Mouse (Mus musculus) limb, embryonic 12.5 days (tissue): ENCODE data around the gene Cd80. TPM values are rescaled to one million over a fixed set of nuclear protein-coding genes. Genes with fewer than 3 reads are reported as not detected.
"Not testable (repeated sequence)": the region's sequence is repeated elsewhere in the genome, so short reads cannot be mapped to it uniquely, and the experiment has no call there.

Experiments
- ATAC-seq: fragments of 200-750 bp; cut with Nextera tagmentation; 2 replicates; pipeline ENCODE4 v1.8.0; 2017; ENCODE audit warnings: low read depth, moderate TSS enrichment; ENCODE audit not compliant: insufficient number of reproducible peaks, insufficient read depth, low FRiP score, low TSS enrichment
- H3K27ac ChIP-seq: fragments of 300-500 bp; sonication (generic); 2 replicates; pipeline ENCODE4 v1.5.1; 2016; ENCODE audit warnings: mild to moderate bottlenecking, moderate library complexity
- H3K27me3 ChIP-seq: fragments of 300-500 bp; sonication (generic); 2 replicates; pipeline ENCODE4 v1.6.1; 2016; ENCODE audit warnings: mild to moderate bottlenecking, moderate library complexity
- H3K36me3 ChIP-seq: fragments of 300-500 bp; sonication (generic); 2 replicates; pipeline ENCODE4 v1.6.1; 2016; ENCODE audit warnings: mild to moderate bottlenecking, moderate library complexity
- H3K4me1 ChIP-seq: fragments of 300-500 bp; sonication (generic); replicated peaks from 2 replicates; pipeline ENCODE4 v1.6.1; 2016
- H3K4me2 ChIP-seq: fragments of 300-500 bp; sonication (generic); 2 replicates; pipeline ENCODE4 v1.6.1; 2016; ENCODE audit warnings: mild to moderate bottlenecking, moderate library complexity
- H3K4me3 ChIP-seq: fragments of 300-500 bp; sonication (generic); replicated peaks from 2 replicates; pipeline ENCODE4 v1.5.1; 2016; ENCODE audit warnings: mild to moderate bottlenecking
- H3K9ac ChIP-seq: fragments of 300-500 bp; sonication (generic); replicated peaks from 2 replicates; pipeline ENCODE4 v1.6.1; 2016; ENCODE audit warnings: mild to moderate bottlenecking, moderate library complexity
- H3K9me3 ChIP-seq: fragments of 300-500 bp; sonication (generic); 2 replicates; pipeline ENCODE4 v1.6.1; 2016; ENCODE audit warnings: mild to moderate bottlenecking, moderate library complexity
- WGBS: fragments of 180-500 bp; shearing (Covaris S2); methylation state at CpG from one replicate; pipeline ENCODE4 v1.1.7; 2016; 5-methylcytosine and 5-hydroxymethylcytosine counted together
- polyA plus RNA-seq: library from polyadenylated mRNA; unstranded; fragments of >200 nt; fragmentation: Nextera tagmentation; extraction: Ambion mirVana; gene quantifications from 2 replicates; pipeline ENCODE4 v1.2.1, GENCODE M21; 2016

Cd80 gene
- polyA plus RNA-seq, 1 experiment from 2014 or later: 0.41 TPM

GRCm38 (mm10) chr16:38475681-38476311 is 20.4 kb downstream of the Cd80 start:
- ATAC-seq: no peak
- Histone ChIP-seq H3K36me3 (no peaks in the 10 kb centered on the region), H3K27ac (no peak overlapping the region), H3K4me3 (peak overlapping the region; percentile 40), H3K9me3 (no peaks in the 10 kb centered on the region), H3K4me1 (peaks cover 8% of the 10 kb centered on the region; the same call in 1 of the 2 replicates), H3K9ac (no peak overlapping the region), H3K4me2 (peak overlapping the region; percentile 69), H3K27me3 (no peaks in the 10 kb centered on the region; the same call in 1 of the 2 replicates)
- WGBS: 59% methylated on average over 4 of the region's 4 CpGs

GRCm38 (mm10) chr16:38476312-38477240 is 21.2 kb downstream of the Cd80 start:
- peak overlapping the region; percentile 69 for H3K4me2 ChIP-seq
- peaks cover 3% of the 10 kb centered on the region for H3K27me3 ChIP-seq
- 10% methylated on average over 34 of the region's 34 CpGs for WGBS
- H3K36me3 ChIP-seq: no peaks in the 10 kb centered on the region
- H3K4me1 ChIP-seq: peaks cover 8% of the 10 kb centered on the region; the same call in 1 of the 2 replicates
- ATAC-seq: no peak; the same call in 1 of the 2 replicates
- no peaks in the 10 kb centered on the region for H3K9me3 ChIP-seq
- H3K4me3 ChIP-seq: peak overlapping the region; percentile 40
- peak overlapping the region; percentile 50; the same call in 1 of the 2 replicates for H3K27ac ChIP-seq
- H3K9ac ChIP-seq: peak overlapping the region; percentile 60

DNA sequence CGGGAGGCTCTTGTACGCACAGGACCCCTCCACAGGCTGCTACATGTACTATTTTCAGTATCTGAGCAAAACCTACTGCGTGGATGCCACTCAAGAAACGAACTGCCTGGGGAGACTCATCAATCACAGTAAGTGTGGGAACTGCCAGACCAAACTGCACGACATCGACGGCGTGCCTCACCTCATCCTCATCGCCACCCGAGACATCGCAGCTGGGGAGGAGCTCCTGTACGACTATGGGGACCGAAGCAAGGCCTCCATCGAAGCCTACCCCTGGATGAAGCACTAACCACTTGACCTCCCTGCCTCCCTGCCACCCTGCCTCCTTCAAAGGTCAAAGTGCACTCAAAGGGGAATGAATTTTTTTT is 21.9 kb downstream of the Cd80 start:
- not testable (repeated sequence) for H3K9me3 ChIP-seq, H3K36me3 ChIP-seq, H3K4me1 ChIP-seq, ATAC-seq, H3K27me3 ChIP-seq, H3K27ac ChIP-seq
- Histone ChIP-seq H3K9ac (peak overlapping the region; percentile 60; the same call in 1 of the 2 replicates), H3K4me2 (peak overlapping the region; percentile 69), H3K4me3 (peak overlapping the region; percentile 40)
- WGBS: 35% methylated on average over 14 of the region's 14 CpGs

DNA sequence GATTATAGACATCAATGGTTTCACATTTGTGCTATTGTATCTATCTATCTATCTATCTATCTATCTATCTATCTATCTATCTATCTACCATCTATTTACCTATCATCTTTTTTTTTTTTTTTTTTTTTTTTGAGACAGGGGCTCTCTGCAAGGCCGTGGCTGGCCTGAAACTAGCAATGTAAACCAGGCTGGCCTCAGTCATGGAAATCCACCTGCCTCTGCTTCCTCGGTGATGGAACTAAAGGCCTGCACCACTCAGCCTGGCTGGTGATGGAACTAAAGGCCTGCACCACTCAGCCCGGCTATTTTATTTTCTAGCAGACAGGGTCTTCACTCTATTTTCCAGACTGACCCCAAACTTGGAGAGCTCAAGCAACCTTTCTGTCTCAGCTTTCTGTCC is 22.9 kb downstream of the Cd80 start:
- Histone ChIP-seq H3K36me3 (no peaks in the 10 kb centered on the region), H3K4me2 (no peak overlapping the region), H3K27me3 (peaks cover 20% of the 10 kb centered on the region), H3K27ac (no peak overlapping the region), H3K9ac (no peak overlapping the region), H3K9me3 (no peaks in the 10 kb centered on the region), H3K4me3 (no peak overlapping the region), H3K4me1 (peaks cover 10% of the 10 kb centered on the region)
- WGBS: 85% methylated on average over 3 of the region's 3 CpGs
- ATAC-seq: no peak

DNA sequence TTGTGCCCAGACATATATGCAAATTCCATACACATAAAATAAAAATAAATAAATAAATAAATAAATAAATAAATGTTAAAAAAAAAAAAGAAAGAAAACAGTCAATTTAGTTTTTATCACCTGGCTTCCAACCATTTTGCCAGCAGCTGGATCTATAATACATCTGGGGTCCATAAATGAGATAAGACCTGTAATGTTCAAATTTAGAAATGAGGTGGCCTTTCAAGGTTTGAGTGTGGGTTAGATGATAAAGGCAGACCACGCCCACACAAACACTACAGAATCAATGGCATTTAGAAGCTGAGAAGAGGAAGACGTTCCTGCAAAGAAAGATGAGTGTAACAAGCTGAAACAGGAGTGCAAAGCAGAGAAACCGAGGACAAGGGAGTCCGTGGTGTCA is 26.0 kb downstream of the Cd80 start:
- 75% methylated on average over 4 of the region's 4 CpGs for WGBS

GRCm38 (mm10) chr16:38482780-38483562 is 27.6 kb downstream of the Cd80 start:
- Histone ChIP-seq H3K27ac (no peak overlapping the region), H3K4me2 (peak overlapping the region; percentile 63), H3K4me1 (peaks cover 11% of the 10 kb centered on the region; the same call in 1 of the 2 replicates), H3K9me3 (no peaks in the 10 kb centered on the region), H3K4me3 (peak overlapping the region; percentile 38), H3K9ac (0 out of 2 replicates have a peak overlapping the region, but pooled peaks have one; percentile 23), H3K36me3 (no peaks in the 10 kb centered on the region), H3K27me3 (peaks cover 35% of the 10 kb centered on the region)
- 19% methylated on average over 32 of the region's 32 CpGs for WGBS
- ATAC-seq: no peak

More for the DNA sequence above, 26.0 kb downstream of the Cd80 start:
- no peaks in the 10 kb centered on the region for H3K36me3 ChIP-seq
- no peak overlapping the region for H3K4me2 ChIP-seq
- no peak overlapping the region for H3K27ac ChIP-seq
- peaks cover 35% of the 10 kb centered on the region for H3K27me3 ChIP-seq
- no peak overlapping the region for H3K4me3 ChIP-seq
- H3K9ac ChIP-seq: no peak overlapping the region
- peaks cover 17% of the 10 kb centered on the region for H3K4me1 ChIP-seq
- ATAC-seq: no peak
- H3K9me3 ChIP-seq: no peaks in the 10 kb centered on the region

DNA sequence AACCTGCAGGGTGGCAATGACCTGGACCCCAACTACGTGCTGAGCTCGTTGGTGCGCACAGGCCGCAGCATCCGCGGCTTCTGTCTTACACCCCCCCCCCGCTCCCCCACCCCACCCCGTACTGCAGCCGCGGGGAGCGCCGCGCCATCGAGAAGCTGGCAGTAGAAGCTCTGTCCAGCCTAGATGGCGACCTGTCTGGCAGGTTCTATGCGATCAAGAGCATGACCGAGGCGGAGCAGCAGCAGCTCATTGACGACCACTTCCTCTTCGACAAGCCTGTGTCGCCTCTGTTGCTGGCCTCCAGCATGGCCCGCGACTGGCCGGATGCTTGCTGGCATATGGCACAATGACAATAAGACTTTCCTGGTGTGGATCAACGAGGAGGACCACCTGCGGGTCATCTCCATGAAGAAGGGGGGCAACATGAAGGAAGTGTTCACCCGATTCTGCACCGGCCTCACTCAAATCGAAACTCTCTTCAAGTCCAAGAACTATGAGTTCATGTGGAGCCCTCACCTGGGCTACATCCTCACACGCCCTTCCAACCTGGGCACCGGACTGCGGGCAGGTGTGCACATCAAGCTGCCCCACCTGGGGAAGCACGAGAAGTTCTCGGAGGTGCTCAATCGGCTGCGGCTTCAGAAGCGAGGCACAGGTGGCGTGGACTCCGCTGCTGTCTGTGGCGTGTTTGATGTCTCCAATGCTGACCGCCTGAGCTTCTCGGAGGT is 28.4 kb downstream of the Cd80 start:
- no peak overlapping the region for H3K27ac ChIP-seq
- H3K4me1 ChIP-seq: peaks cover 11% of the 10 kb centered on the region; the same call in 1 of the 2 replicates
- peaks cover 35% of the 10 kb centered on the region for H3K27me3 ChIP-seq
- peak overlapping the region; percentile 38 for H3K4me3 ChIP-seq
- no peak for ATAC-seq
- WGBS: 30% methylated on average over 42 of the region's 42 CpGs
- peak overlapping the region; percentile 63 for H3K4me2 ChIP-seq
- H3K9me3 ChIP-seq: no peaks in the 10 kb centered on the region
- 0 out of 2 replicates have a peak overlapping the region, but pooled peaks have one; percentile 23 for H3K9ac ChIP-seq
- no peaks in the 10 kb centered on the region for H3K36me3 ChIP-seq

DNA sequence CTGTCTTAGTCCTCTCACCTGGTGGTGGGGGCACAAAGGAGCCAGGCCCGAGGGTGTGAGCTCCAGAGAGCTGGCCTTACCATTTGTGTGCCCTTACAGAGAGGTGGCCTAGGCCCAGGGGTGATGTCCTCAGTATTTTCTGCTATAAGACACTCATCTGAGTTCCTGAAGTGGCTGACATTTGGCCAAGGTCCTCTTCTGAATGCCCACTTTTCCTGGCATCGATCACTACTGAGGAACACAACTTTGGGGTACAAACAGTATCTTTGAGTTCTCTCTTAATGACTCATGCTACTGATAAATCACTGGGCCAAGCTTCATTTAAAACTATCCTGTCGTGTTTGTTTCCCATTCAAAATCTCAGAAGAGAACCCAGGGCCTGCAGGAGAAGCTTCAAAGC is 37.2 kb downstream of the Cd80 start:
- Histone ChIP-seq H3K4me2 (no peak overlapping the region), H3K4me3 (no peak overlapping the region), H3K36me3 (peaks cover 13% of the 10 kb centered on the region), H3K4me1 (no peaks in the 10 kb centered on the region), H3K9ac (no peak overlapping the region), H3K9me3 (no peaks in the 10 kb centered on the region), H3K27me3 (no peaks in the 10 kb centered on the region), H3K27ac (no peak overlapping the region)
- WGBS: 84% methylated on average over 3 of the region's 3 CpGs
- no peak for ATAC-seq

GRCm38 (mm10) chr16:38493890-38494289 is 38.5 kb downstream of the Cd80 start:
- Histone ChIP-seq H3K27me3 (no peaks in the 10 kb centered on the region), H3K4me1 (no peaks in the 10 kb centered on the region), H3K36me3 (peaks cover 24% of the 10 kb centered on the region), H3K9me3 (no peaks in the 10 kb centered on the region), H3K9ac (no peak overlapping the region), H3K4me3 (no peak overlapping the region), H3K27ac (no peak overlapping the region), H3K4me2 (no peak overlapping the region)
- 90% methylated on average over 10 of the region's 10 CpGs for WGBS
- ATAC-seq: no peak

DNA sequence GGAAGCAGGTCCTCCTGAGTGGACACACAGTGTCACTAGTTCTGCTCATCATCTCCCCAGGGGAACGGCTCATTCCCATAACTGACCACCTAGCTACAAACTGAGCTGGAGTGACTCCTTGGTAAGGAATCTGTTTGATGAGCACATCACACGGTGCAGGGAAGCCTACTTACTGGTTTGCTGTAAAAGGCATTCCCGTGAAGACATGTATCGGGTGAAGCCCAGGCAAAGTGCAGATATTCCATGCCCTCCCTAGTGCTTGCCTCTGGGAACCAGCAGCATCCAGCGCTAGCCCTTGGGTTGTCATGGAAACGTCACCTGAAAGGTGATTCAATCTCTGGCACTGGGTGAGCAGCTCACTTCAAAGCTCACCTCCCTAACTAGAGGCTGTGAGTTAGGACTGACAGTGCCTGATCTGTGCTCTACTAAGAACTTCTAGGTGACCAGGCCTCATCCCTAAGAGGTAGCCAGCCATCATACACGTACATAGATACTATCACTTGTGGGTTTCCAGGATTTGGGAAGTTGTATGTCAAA is 41.3 kb downstream of the Cd80 start:
- Histone ChIP-seq H3K4me1 (no peaks in the 10 kb centered on the region), H3K9me3 (no peaks in the 10 kb centered on the region), H3K27me3 (no peaks in the 10 kb centered on the region), H3K27ac (no peak overlapping the region), H3K4me3 (no peak overlapping the region), H3K9ac (no peak overlapping the region), H3K36me3 (peaks cover 48% of the 10 kb centered on the region), H3K4me2 (no peak overlapping the region)
- 82% methylated on average over 7 of the region's 7 CpGs for WGBS
- ATAC-seq: no peak
